Mouse (Mus musculus) forebrain, embryonic 16.5 days (tissue): ENCODE data around the gene Tkt. TPM values are rescaled to one million over a fixed set of nuclear protein-coding genes. Genes with fewer than 3 reads are reported as not detected.

ENCODE experiments used
- ATAC-seq: fragments of 200-750 bp; cut with Nextera tagmentation; 2 replicates; pipeline ENCODE4 v1.8.0; 2017; ENCODE audit warnings: mild to moderate bottlenecking, moderate library complexity
- H3K27ac ChIP-seq: fragments of 300-500 bp; sonication (generic); 2 replicates; pipeline ENCODE4 v1.5.1; 2014; ENCODE audit warnings: low read length, control low read depth
- H3K27me3 ChIP-seq: fragments of 300-500 bp; sonication (generic); replicated peaks from 2 replicates; pipeline ENCODE4 v1.6.1; 2014; ENCODE audit warnings: low read length; ENCODE audit not compliant: control insufficient read depth, insufficient read depth
- H3K36me3 ChIP-seq: fragments of 300-500 bp; sonication (generic); 2 replicates; pipeline ENCODE4 v1.6.1; 2014; ENCODE audit not compliant: control insufficient read depth, insufficient read depth
- H3K4me1 ChIP-seq: fragments of 300-500 bp; sonication (generic); replicated peaks from 2 replicates; pipeline ENCODE4 v1.6.1; 2014; ENCODE audit warnings: low read length; ENCODE audit not compliant: control insufficient read depth, insufficient read depth
- H3K4me2 ChIP-seq: fragments of 300-500 bp; sonication (generic); 2 replicates; pipeline ENCODE4 v1.6.1; 2014; ENCODE audit warnings: mild to moderate bottlenecking, low read length, control low read depth
- H3K4me3 ChIP-seq: fragments of 300-500 bp; sonication (generic); replicated peaks from 2 replicates; pipeline ENCODE4 v1.5.1; 2014; ENCODE audit warnings: mild to moderate bottlenecking, low read length, control low read depth
- H3K9ac ChIP-seq: fragments of 300-500 bp; sonication (generic); replicated peaks from 2 replicates; pipeline ENCODE4 v1.6.1; 2014; ENCODE audit warnings: low read depth, low read length, control low read depth
- H3K9me3 ChIP-seq: fragments of 300-500 bp; sonication (generic); 2 replicates; pipeline ENCODE4 v1.6.1; 2016; ENCODE audit warnings: low read length; ENCODE audit not compliant: control insufficient read depth
- WGBS: fragments of 180-500 bp; shearing (Covaris S2); extraction: QIAGEN DNeasy Blood & Tissue Kit; methylation state at CpG from one replicate; pipeline ENCODE4 v1.1.7; 2014; 5-methylcytosine and 5-hydroxymethylcytosine counted together
- polyA plus RNA-seq: library from polyadenylated mRNA; unstranded; fragments of >200 nt; fragmentation: Nextera tagmentation; extraction: Ambion mirVana; gene quantifications from 2 replicates; pipeline ENCODE4 v1.2.1, GENCODE M21; 2015

Tkt gene
- polyA plus RNA-seq, 1 experiment from 2014 or later = 334 TPM

DNA sequence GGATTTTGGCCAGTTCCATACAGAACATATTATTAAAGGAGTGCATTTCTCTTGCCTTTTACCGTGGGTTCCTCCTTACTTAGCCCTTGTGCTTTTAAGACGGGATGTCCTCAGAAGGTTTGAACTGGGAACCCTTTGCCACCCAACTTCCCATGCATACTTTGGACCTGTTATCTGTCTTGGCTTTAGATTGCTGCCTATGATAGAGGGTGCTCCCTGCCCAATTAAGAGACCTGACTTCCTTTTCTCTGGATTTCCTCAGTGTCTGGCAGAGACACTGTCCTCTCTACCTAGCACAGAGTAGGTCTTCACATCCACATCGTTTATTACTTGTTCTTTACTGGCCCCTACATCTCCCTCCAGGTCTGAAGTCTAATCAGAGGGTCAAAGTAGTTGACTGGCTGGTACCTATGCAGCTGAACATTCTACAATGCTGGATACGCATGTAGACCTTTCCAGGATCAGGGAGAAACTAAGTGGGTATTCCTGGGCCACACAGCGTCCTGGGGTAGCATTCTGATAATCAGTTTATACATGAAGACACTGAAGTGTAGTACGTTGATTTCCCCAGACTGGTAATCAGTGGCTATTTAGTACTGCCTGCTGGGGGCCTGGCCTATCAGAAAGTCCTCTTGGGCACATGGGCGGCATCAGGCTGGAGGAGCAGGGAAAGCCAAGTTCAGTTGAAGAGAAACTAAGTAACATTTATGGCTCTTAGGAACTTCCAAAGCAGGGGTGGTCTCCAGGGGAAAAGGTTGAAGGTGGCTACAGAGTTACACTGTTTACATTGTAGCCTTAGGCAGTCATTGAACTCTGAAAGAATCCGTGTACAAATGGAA lies 2.3 kb downstream of the Tkt start:
- H3K9ac ChIP-seq = peak overlapping the region; percentile 95
- no peaks in the 10 kb centered on the region for H3K36me3 ChIP-seq
- ATAC-seq = no peak
- H3K4me1 ChIP-seq = peaks cover 33% of the 10 kb centered on the region
- no peaks in the 10 kb centered on the region for H3K27me3 ChIP-seq
- peak overlapping the region; percentile 82 for H3K4me2 ChIP-seq
- peak overlapping the region; percentile 89 for H3K4me3 ChIP-seq
- no peaks in the 10 kb centered on the region for H3K9me3 ChIP-seq
- WGBS = 25% methylated on average over 8 of the region's 8 CpGs
- no peak overlapping the region; the same call in 1 of the 2 replicates for H3K27ac ChIP-seq

GRCm38 (mm10) chr14:30551509-30551908 lies 3.4 kb downstream of the Tkt start:
- peak overlapping the region; percentile 89 for H3K4me3 ChIP-seq
- H3K27me3 ChIP-seq = no peaks in the 10 kb centered on the region
- H3K36me3 ChIP-seq = no peaks in the 10 kb centered on the region
- 21% methylated on average over 5 of the region's 5 CpGs for WGBS
- peak overlapping the region; percentile 82 for H3K4me2 ChIP-seq
- ATAC-seq = no peak
- H3K27ac ChIP-seq = no peak overlapping the region
- H3K4me1 ChIP-seq = peaks cover 33% of the 10 kb centered on the region
- no peaks in the 10 kb centered on the region for H3K9me3 ChIP-seq
- no peak overlapping the region for H3K9ac ChIP-seq

DNA sequence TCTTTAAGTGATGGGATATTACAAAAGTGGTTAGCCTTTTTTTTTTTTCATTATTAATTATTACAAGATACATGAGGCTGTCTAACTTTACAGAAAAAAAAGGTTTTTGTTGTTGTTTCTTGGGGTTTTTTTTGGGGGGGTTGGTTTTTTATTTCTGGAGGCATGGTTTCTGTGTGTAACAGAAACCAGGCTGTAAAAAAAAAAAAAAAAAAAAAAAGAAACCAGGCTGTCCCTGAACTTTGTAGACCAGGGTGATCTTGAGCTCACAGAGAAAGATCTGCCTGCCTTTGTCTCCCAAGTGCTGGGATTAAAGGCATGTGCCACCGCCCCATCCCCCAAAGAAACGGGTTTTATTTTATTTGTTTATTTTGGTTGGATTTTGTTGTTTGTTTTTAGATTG lies 3.8 kb downstream of the Tkt start:
- no peak for ATAC-seq
- no peak overlapping the region for H3K9ac ChIP-seq
- H3K27me3 ChIP-seq = no peaks in the 10 kb centered on the region
- H3K36me3 ChIP-seq = no peaks in the 10 kb centered on the region
- H3K4me1 ChIP-seq = peaks cover 33% of the 10 kb centered on the region
- 85% methylated on average over 2 of the region's 2 CpGs for WGBS
- no peaks in the 10 kb centered on the region for H3K9me3 ChIP-seq
- no peak overlapping the region for H3K4me2 ChIP-seq
- H3K4me3 ChIP-seq = no peak overlapping the region
- H3K27ac ChIP-seq = no peak overlapping the region

DNA sequence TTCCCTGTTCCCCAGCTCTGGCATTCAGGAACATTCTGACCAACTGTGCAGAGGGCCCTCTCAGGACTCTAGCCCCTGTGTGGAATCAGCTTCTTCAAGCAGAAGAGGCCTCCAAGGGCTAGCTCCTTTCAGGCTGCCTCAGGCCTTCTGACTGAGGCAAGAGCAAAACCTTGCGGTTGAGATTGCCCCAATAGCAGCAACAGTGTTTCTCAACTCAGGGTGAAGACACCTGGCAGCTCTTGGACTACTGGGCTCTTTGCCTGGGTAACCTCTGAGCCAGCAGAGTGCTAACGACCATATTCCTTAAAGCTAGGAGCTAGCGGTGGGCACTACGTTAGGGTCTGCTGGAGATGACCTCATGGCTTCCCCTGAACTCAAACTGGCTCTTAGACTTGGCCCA lies 5.0 kb downstream of the Tkt start:
- H3K9ac ChIP-seq = no peak overlapping the region
- no peaks in the 10 kb centered on the region for H3K9me3 ChIP-seq
- H3K27me3 ChIP-seq = no peaks in the 10 kb centered on the region
- no peak for ATAC-seq
- H3K4me3 ChIP-seq = no peak overlapping the region
- H3K36me3 ChIP-seq = no peaks in the 10 kb centered on the region
- H3K27ac ChIP-seq = no peak overlapping the region
- H3K4me1 ChIP-seq = peaks cover 31% of the 10 kb centered on the region
- no peak overlapping the region for H3K4me2 ChIP-seq
- WGBS = 71% methylated on average over 4 of the region's 4 CpGs

GRCm38 (mm10) chr14:30556651-30557050 lies 8.5 kb downstream of the Tkt start:
- Histone ChIP-seq H3K9me3 (no peaks in the 10 kb centered on the region), H3K4me1 (peaks cover 15% of the 10 kb centered on the region), H3K4me2 (no peak overlapping the region), H3K9ac (no peak overlapping the region), H3K36me3 (peaks cover 5% of the 10 kb centered on the region; the same call in 1 of the 2 replicates), H3K27ac (no peak overlapping the region), H3K27me3 (no peaks in the 10 kb centered on the region), H3K4me3 (no peak overlapping the region)
- WGBS = 96% methylated on average over 2 of the region's 2 CpGs
- no peak for ATAC-seq

- Histone ChIP-seq H3K36me3 (peaks cover 5% of the 10 kb centered on the region; the same call in 1 of the 2 replicates), H3K9me3 (no peaks in the 10 kb centered on the region), H3K4me3 (no peak overlapping the region), H3K4me1 (peaks cover 16% of the 10 kb centered on the region), H3K9ac (no peak overlapping the region), H3K4me2 (no peak overlapping the region), H3K27ac (no peak overlapping the region), H3K27me3 (no peaks in the 10 kb centered on the region)
- ATAC-seq = no peak
- 69% methylated on average over 9 of the region's 9 CpGs for WGBS
Measured at GRCm38 (mm10) chr14:30557730-30558129, 9.6 kb downstream of the Tkt start.

- H3K27ac ChIP-seq = no peak overlapping the region
- no peak for ATAC-seq
- H3K4me1 ChIP-seq = peaks cover 12% of the 10 kb centered on the region
- H3K4me3 ChIP-seq = no peak overlapping the region
- H3K27me3 ChIP-seq = no peaks in the 10 kb centered on the region
- H3K4me2 ChIP-seq = no peak overlapping the region
- 77% methylated on average over 17 of the region's 17 CpGs for WGBS
- H3K9me3 ChIP-seq = no peaks in the 10 kb centered on the region
- H3K9ac ChIP-seq = no peak overlapping the region
- H3K36me3 ChIP-seq = peaks cover 5% of the 10 kb centered on the region; the same call in 1 of the 2 replicates
Measured at GRCm38 (mm10) chr14:30559321-30559850, 11.2 kb downstream of the Tkt start.

- Histone ChIP-seq H3K27me3 (no peaks in the 10 kb centered on the region), H3K4me3 (no peak overlapping the region), H3K27ac (peak overlapping the region; percentile 41; the same call in 1 of the 2 replicates), H3K36me3 (peaks cover 15% of the 10 kb centered on the region), H3K4me1 (peaks cover 12% of the 10 kb centered on the region), H3K4me2 (no peak overlapping the region), H3K9me3 (no peaks in the 10 kb centered on the region), H3K9ac (no peak overlapping the region)
- ATAC-seq = no peak
- 87% methylated on average over 13 of the region's 13 CpGs for WGBS
Measured at GRCm38 (mm10) chr14:30560803-30561389, 12.7 kb downstream of the Tkt start.

DNA sequence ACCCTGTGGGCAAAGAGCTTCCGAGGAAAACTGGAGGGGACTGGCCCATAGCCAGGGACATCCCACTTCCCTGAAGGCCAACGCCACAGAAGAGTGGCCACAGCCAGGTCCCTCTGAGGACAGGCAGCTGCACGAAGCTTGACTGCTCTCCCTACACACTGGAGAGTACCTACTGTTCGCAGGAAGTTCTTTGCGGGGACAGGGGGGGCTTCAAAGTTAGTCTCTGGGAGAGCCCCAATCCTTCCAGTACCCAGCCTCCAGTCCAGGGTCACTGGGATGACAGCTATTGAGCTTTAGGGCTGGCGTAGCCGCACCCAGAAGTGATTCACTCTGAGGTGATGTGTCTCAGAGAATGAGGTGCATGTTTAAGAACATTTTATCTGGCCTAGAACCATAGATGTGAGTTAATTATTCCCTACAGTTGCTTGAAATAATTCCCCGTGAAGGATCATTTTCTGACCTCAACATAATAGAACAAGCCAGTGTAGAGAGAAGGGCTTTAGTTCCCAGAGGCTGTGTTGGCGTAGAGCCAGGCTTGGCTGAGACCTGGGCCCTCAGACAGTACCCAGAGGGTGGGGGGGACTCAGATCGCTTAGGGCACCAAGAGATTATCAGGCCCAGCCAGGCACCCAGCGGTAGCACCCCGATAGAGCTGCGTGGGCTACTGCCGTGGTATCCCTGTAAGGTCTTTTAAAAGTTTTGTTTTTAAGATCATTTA lies 13.5 kb downstream of the Tkt start:
- 23% methylated on average over 14 of the region's 14 CpGs for WGBS
- peaks cover 12% of the 10 kb centered on the region for H3K4me1 ChIP-seq
- no peaks in the 10 kb centered on the region for H3K9me3 ChIP-seq
- peaks cover 17% of the 10 kb centered on the region for H3K36me3 ChIP-seq
- H3K9ac ChIP-seq = no peak overlapping the region
- H3K27ac ChIP-seq = peak overlapping the region; percentile 41; the same call in 1 of the 2 replicates
- H3K4me2 ChIP-seq = no peak overlapping the region
- H3K27me3 ChIP-seq = no peaks in the 10 kb centered on the region
- no peak overlapping the region for H3K4me3 ChIP-seq
- peak; percentile 76 for ATAC-seq
